Mouse (Mus musculus) spleen, postnatal 14 days (tissue): Measurements from ENCODE around the gene Dnajc22.
"Not testable (repeated sequence)": the region's sequence is repeated elsewhere in the genome, so short reads cannot be mapped to it uniquely, and the experiment has no call there.

Experiments used
- DNase-seq, 2 experiments: peaks; one replicate each; pipeline ENCODE4 v3.0.0; 2021 to 2022; ENCODE audit warnings: low spot score in 2 of 2

Dnajc22 gene

DNA sequence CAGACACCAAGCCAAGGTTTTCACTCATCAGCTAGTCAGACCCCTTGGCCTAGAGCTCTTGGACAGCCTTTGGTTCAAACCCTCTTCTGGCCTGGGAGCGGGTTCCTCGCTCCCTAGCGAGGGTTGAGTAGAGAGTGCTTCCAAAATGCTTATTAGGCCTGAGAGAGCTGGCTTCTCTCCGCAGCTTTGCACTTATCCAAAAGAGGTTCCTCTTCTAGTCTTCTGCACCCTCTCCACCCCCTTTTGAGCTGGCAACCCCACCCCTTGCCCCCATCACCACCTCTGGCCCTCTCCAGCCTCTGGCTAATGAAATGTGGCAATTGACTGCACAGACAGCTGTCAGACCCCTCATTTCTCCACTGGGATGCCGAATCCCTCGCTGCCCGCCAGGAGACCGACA lies at the start of gene Dnajc22:
TSS of gene Dnajc22 (plus strand) at position 301 of the 400 bp plus-strand sequence.
- no peak for DNase-seq

DNA sequence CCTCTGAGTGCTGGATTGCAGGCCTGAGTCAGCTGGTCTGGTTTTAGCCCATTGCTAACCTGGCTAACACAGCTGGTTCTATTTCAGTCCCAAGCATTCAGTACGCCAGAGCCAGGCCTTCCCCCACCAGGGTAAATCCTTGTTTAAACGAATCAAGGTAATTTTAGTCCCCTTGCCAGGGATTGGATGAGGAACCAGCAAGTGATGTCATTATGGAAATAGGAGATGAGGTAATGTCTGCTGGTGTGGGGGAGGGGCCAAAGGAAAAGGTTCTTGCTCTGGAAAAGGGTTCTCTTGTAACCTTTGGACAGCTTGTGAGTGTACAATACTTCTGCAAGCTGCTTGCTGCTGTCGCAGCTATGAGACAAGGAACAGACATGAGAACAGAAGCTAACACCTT lies 48.1 kb upstream of the Dnajc22 start:
- DNase-seq = no peak

DNA sequence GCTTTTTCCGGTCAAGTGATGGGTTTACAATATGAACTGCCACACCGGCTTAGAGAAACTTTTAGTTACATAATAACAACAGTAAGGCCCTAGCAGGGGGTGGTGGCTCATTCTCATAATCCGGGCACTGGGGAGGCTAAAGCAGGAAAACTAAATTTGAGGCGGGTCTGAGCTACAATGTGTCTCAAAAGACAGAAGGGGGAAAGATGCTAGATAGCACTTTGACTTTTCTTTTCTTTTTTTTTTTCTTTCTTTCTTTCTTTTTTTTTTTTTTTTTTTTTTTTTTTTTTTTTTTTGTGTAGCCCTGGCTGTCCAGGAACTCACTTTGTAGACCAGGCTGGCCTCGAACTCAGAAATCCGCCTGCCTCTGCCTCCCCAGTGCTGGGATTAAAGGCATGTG lies 47.2 kb upstream of the Dnajc22 start:
- DNase-seq = not testable (repeated sequence)

GRCm38 (mm10) chr15:99049473-99050253 lies 43.3 kb upstream of the Dnajc22 start:
- DNase-seq = peak in 1 of 2 experiments; percentile 37

- no peak for DNase-seq
Observed at GRCm38 (mm10) chr15:99053373-99053772, 39.6 kb upstream of the Dnajc22 start.

- DNase-seq = no peak
Observed at GRCm38 (mm10) chr15:99055040-99055439, 37.9 kb upstream of the Dnajc22 start, which contains the start of gene Prph. Prph (plus strand) TSS chr15:99055174.

DNA sequence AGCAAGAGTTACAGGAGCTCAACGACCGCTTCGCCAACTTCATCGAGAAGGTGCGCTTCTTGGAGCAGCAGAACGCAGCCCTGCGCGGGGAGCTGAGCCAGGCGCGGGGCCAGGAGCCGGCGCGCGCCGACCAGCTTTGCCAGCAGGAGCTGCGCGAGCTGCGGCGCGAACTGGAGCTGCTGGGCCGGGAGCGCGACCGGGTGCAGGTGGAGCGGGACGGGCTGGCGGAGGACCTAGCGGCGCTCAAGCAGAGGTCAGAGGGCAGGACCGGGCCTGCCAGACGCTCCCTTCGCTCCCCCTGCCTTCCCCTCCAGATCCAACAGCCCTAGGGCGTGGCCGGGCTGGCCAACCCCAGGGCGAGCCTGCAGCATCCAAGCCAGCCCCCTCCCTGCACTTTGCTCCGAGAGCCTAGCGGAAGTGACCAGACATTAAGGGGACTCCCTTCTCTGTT lies 37.4 kb upstream of the Dnajc22 start:
- DNase-seq = no peak

GRCm38 (mm10) chr15:99056332-99056731 lies 36.6 kb upstream of the Dnajc22 start:
- peak; percentile 35 to 45 for DNase-seq

- no peak for DNase-seq
Observed at GRCm38 (mm10) chr15:99065557-99066165, 27.3 kb upstream of the Dnajc22 start.

DNA sequence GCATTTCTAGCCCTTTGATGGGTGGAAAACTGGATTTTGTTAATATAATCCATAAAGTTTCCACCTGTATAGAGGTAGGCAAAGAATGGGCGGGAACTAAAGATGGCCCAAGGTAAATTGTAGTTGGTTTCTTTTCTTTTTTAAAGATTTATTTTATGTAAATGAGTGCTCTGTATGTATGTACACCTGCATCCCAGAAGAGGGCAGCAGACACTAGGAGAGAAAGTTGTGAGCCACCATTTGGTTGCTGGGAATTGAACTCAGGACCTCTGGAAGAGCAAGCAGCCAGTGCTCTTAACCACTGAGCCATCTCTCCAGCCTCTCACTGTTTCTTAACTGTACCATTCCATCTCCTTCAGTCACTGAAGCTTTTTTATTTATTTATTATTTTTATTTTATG lies 21.0 kb upstream of the Dnajc22 start:
- DNase-seq = no peak

DNA sequence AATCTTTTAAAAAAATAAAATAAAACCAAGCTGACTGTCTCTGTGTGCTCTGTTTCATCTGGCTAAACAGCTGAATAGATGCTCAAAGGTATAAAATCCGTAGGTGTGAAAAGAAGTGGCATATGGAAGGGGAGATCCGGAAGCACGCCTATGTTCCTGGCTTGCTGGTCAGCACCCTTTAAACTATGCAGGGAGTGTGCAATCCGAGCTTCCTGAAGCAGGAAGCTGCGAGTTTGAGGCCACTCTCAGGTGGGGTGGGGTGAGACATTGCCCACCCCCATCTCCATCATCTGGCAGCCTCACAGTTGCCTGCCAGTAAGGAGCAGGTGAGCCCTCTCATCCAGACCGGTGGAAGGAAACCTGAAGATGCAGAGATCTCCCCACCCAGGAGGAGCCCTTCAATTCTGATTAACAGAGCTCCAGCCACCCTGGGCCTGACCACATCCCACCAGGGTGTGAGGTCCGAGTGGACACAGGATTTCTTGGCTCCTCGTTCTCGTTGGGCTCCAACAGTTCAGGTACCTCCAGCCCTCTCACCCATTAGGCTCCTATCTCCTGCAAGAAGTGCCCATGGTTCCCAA lies 18.9 kb upstream of the Dnajc22 start, which contains the start of gene Troap:
TSS of gene Troap (plus strand) at position 557 of the 581 bp plus-strand sequence.
- no peak for DNase-seq

DNA sequence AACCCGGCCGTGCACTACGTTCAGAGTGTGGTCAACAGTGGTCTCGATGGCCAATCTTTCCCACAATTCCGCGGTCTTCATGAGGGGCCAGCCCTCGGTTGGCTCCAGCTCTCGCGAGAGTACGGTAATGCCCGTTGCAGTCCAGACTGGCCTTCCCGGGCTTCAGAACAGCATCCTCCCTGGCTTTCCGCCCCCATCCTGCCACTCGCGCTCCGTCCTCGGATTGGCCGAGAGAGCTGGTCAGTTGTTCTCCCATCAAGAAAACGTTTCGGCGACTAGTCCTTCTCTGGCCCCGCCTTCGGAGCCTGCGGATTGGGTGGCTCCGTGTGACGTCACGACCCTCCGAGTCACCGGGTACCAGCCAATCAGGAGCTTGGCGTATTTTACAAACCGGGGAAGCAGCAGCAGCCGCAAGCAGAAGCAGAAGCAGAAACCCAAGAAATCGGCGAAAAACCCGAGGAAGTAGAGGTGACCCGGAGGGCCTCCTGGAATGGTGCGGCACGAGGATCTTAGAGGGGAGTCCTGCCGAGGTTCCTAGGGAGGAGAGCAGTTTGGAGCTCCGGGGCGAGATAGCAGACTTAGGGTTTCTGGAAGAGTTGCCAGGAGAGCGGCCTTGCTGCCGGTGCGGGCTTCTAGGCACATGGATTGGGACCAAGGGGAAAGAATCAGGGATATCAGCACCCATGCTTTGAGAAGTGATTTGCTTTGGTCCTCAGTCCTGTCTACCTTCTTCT lies 18.2 kb upstream of the Dnajc22 start:
- DNase-seq = peak; percentile 92 to 97

DNA sequence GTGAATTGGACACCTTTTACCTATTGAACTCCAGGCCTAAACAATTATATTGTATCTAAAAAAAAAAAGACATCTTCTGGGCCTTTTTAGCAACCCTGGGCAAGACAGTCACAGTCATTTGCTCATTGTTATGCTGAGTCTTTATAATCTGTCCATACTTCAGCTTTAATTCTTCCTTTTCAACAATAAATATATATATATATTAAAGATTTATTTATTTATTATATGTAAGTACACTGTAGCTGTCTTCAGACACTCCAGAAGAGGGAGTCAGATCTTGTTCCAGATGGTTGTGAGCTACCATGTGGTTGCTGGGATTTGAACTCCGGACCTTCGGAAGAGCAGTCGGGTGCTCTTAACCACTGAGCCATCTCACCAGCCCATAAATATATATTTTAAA lies 17.0 kb upstream of the Dnajc22 start:
- DNase-seq = not testable (repeated sequence)

DNA sequence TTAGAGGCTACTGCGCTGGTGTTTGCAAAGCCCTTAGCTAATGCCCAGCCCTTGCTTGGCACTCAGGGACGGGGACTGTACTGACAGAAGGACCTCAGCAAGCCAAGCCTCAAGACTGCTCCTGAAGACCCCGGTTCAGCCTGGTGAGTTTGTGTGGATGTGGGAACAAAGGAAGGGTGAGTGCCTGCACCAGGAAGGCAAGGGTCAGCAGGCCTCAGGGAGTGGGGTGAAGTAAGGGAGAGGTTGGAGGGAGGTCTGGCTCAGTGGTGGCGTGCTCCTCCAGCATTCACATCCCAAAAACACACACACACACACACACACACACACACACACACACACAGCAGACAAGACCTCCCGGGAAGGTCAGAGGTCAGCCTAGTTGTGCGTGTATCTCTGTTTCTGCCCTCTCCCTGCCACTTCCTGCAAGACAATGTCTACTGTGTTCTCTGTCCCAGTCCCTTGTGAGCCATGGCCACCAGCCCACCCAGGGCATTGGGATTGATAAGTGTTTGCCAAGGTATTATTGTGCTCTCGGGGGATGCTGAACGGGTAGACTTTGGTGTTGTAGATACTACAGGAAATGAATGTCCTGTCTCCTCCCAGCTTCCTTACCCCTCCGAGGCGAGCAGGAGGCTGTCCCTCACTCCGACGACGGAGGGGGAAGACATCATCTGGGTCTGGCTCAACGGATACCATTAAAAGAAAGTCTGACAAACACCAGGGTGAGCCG lies 14.6 kb upstream of the Dnajc22 start:
- no peak for DNase-seq

DNA sequence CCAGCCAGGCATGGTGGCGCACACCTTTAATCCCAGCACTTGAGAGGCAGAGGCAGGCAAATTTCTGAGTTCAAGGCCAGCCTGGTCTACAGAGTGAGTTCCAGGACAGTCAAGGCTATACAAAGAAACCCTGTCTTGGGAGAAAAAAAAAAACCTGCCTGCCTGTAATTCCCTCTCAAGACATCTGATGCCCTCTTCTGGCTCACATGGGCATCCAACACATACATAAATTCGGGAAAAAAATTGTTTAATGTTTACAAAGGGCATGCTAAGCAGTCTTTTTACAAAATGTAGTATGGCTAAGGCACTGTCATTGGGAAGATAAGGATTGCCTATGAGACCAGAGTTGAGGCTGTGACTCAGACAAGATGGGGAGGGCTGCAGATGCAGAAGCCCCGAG lies 13.2 kb upstream of the Dnajc22 start:
- no peak for DNase-seq

- no peak for DNase-seq
Observed at GRCm38 (mm10) chr15:99082322-99082721, 10.6 kb upstream of the Dnajc22 start.

GRCm38 (mm10) chr15:99082840-99083239 lies 10.1 kb upstream of the Dnajc22 start:
- DNase-seq = no peak

DNA sequence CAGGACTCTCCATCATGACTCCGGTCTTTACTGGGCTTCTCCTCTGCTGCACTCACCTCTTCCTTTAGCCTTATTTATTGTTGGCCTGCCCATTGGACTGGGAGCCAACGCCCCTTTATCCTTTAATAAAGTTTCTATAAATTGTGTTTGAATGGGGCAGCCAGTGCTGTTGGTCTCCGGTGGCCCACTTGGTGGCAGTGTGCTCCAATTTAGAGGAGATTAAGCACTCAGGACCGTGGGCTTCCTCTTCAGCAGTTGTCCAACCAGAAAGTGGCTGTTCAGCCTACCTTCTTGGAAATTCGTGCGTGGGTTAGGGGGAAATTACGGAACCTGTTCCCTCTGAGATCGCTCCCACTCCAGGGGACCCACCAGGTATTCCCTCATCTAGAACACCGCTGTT lies 9.7 kb upstream of the Dnajc22 start:
- peak in 1 of 2 experiments; percentile 33 for DNase-seq

DNA sequence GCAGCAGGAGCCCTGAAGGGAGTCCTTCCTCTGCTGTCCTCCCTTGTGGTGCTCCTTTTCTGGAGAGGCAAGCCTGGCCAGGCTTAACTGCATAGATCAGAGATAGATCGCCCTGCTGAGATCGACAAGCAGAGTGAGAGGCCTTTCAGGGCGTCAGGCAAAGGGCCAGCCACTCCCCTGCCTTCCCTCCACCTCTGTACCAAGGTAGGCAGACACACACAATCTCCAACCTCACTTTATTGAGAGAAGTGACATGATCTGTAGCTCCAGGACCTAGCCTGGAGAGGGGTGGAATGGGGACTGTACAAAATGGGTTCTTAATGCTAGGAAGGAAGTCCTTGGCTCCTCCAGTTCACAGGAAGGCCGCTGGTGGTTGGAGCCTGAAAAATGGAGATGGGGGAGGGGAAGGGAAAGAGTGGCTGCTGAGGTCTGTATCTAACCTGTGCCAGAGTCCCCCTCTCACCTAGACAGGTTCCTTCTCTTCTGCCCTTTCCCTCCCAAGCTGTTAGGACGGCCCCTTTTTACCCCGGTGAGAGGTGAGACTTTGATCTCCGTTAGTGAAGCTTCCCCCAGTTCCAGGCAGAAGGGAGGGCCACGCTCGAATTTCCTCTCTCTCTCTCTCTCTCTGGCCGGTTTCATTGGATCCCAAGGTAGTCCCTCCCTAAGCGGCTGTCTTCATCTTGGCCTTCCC lies 9.0 kb upstream of the Dnajc22 start:
- no peak for DNase-seq

- DNase-seq = no peak
Observed at GRCm38 (mm10) chr15:99084618-99085017, 8.4 kb upstream of the Dnajc22 start.

- no peak for DNase-seq
Observed at GRCm38 (mm10) chr15:99085997-99086396, 7.0 kb upstream of the Dnajc22 start.
